In genomic region chr5:133487806-133488290, GRCm38 (mm10) we compare ENCODE assay signal across 9 mouse cellular contexts.
DNase-seq lines count a peak whose midpoint lies in the region; ATAC-seq lines count a peak whose summit lies in the region.
"Had no signal": no experiment of that assay in that cellular context is flagged by ENCODE, and none has a peak within 500 bp of the region (broad histone marks: within the 10 kb centered on the region; RNA-seq: fewer than 3 reads in every experiment).

No protein-coding gene starts in this region.

- H3K4me3 ChIP-seq in kidney, embryonic 15.5 days (replicated peaks), result no peak overlapping the region
- no peak overlapping the region for H3K4me3 ChIP-seq in liver, embryonic 12.5 days
- H3K4me3 ChIP-seq: lung, embryonic 15.5 days had no signal

- H3K27me3 ChIP-seq in kidney, embryonic 15.5 days, result no peaks in the 10 kb centered on the region
- no peaks in the 10 kb centered on the region for H3K27me3 ChIP-seq in liver, embryonic 12.5 days (replicated peaks)
- H3K27me3 ChIP-seq: lung, embryonic 15.5 days had no signal

- H3K36me3 ChIP-seq in kidney, embryonic 15.5 days, result no peaks in the 10 kb centered on the region
- H3K36me3 ChIP-seq in liver, embryonic 12.5 days, result no peaks in the 10 kb centered on the region
- H3K36me3 ChIP-seq: lung, embryonic 15.5 days had no signal

- ATAC-seq in kidney, embryonic 15.5 days (replicated peaks; ENCODE audit: low FRiP score), result no peak
- ATAC-seq in liver, embryonic 12.5 days, result no peak

- H3K4me2 ChIP-seq in kidney, embryonic 15.5 days, result no peak overlapping the region
- H3K4me2 ChIP-seq in liver, embryonic 12.5 days, result no peak overlapping the region
- H3K4me2 ChIP-seq: lung, embryonic 15.5 days had no signal

- H3K9ac ChIP-seq in kidney, embryonic 15.5 days, result no peak overlapping the region
- H3K9ac ChIP-seq in liver, embryonic 12.5 days, result no peak overlapping the region
- H3K9ac ChIP-seq: lung, embryonic 15.5 days had no signal

- 51% methylated on average over 5 of the region's 5 CpGs for WGBS in kidney, embryonic 15.5 days
- WGBS in liver, embryonic 12.5 days (ENCODE audit: insufficient replicate concordance), result 33% methylated on average over 5 of the region's 5 CpGs

- H3K27ac ChIP-seq in kidney, embryonic 15.5 days, result no peak overlapping the region
- H3K27ac ChIP-seq in liver, embryonic 12.5 days, result no peak overlapping the region
- H3K27ac ChIP-seq: lung, embryonic 15.5 days had no signal

- peak; percentile 8 for DNase-seq in kidney, adult 11 months
- peak; percentile 81 to 82 for DNase-seq in cerebellum, postnatal 10 days
- peak; percentile 84 to 88 for DNase-seq in heart, adult 9 months (ENCODE audit: low spot score in 2 of 2)
- DNase-seq in layer of hippocampus, adult 9-10 months (ENCODE audit: low spot score), result peak; percentile 36
- DNase-seq in lung, postnatal 25 days (ENCODE audit: low spot score), result peak; percentile 2
- no peak for DNase-seq in thymus, postnatal 14 days

- H3K4me1 ChIP-seq in kidney, embryonic 15.5 days, result no peaks in the 10 kb centered on the region
- no peaks in the 10 kb centered on the region for H3K4me1 ChIP-seq in liver, embryonic 12.5 days

- H3K9me3 ChIP-seq in kidney, embryonic 15.5 days (replicated peaks), result no peaks in the 10 kb centered on the region
- H3K9me3 ChIP-seq in liver, embryonic 12.5 days (replicated peaks), result no peaks in the 10 kb centered on the region; the same call in 1 of the 2 replicates
- H3K9me3 ChIP-seq: lung, embryonic 15.5 days had no signal
